Mouse (Mus musculus): ENCODE measurements around the gene Slc22a23.
A peak's percentile ranks its signal among the peaks of the same experiment; 100 is the strongest.

Slc22a23 gene

GRCm38 (mm10) chr13:34266942-34267660 lies 77.9 kb downstream of the Slc22a23 start:
- DNase-seq = no peak

GRCm38 (mm10) chr13:34266067-34266466 lies 78.9 kb downstream of the Slc22a23 start:
- DNase-seq = no peak

- no peak for DNase-seq
These were observed 79.4 kb downstream of the Slc22a23 start for GRCm38 (mm10) chr13:34265576-34265975.

- no peak for DNase-seq
These were observed 79.9 kb downstream of the Slc22a23 start for GRCm38 (mm10) chr13:34265022-34265565.

- peak; percentile 70 for DNase-seq
These were observed 80.5 kb downstream of the Slc22a23 start for GRCm38 (mm10) chr13:34264508-34264907.

GRCm38 (mm10) chr13:34258765-34259164 lies 86.2 kb downstream of the Slc22a23 start:
- DNase-seq = no peak

- DNase-seq = no peak
These were observed 87.8 kb downstream of the Slc22a23 start for GRCm38 (mm10) chr13:34257177-34257576.

- no peak for DNase-seq
These were observed 88.3 kb downstream of the Slc22a23 start for GRCm38 (mm10) chr13:34256676-34257075.

- peak; percentile 57 for DNase-seq
These were observed 89.7 kb downstream of the Slc22a23 start for GRCm38 (mm10) chr13:34255297-34255696.

GRCm38 (mm10) chr13:34254691-34255090 lies 90.3 kb downstream of the Slc22a23 start:
- peak; percentile 64 for DNase-seq

GRCm38 (mm10) chr13:34253736-34254135 lies 91.2 kb downstream of the Slc22a23 start:
- no peak for DNase-seq

GRCm38 (mm10) chr13:34248941-34249920 lies 95.8 kb downstream of the Slc22a23 start:
- DNase-seq = no peak

- no peak for DNase-seq
These were observed 96.9 kb downstream of the Slc22a23 start for GRCm38 (mm10) chr13:34248107-34248506.

- peak; percentile 34 for DNase-seq
These were observed 98.2 kb downstream of the Slc22a23 start for GRCm38 (mm10) chr13:34246821-34247220.

GRCm38 (mm10) chr13:34245216-34245615 lies 99.8 kb downstream of the Slc22a23 start:
- DNase-seq = peak; percentile 70

- DNase-seq = no peak
These were observed 100.8 kb downstream of the Slc22a23 start for GRCm38 (mm10) chr13:34244186-34244585.

GRCm38 (mm10) chr13:34242211-34242610 lies 102.8 kb downstream of the Slc22a23 start:
- no peak for DNase-seq

GRCm38 (mm10) chr13:34240087-34240428 lies 104.9 kb downstream of the Slc22a23 start:
- no peak for DNase-seq

- no peak for DNase-seq
These were observed 105.5 kb downstream of the Slc22a23 start for GRCm38 (mm10) chr13:34239371-34240086.

- no peak for DNase-seq
These were observed 106.2 kb downstream of the Slc22a23 start for GRCm38 (mm10) chr13:34238646-34239290.

- no peak for DNase-seq
These were observed 109.9 kb downstream of the Slc22a23 start for GRCm38 (mm10) chr13:34235056-34235455.

GRCm38 (mm10) chr13:34234439-34234838 lies 110.5 kb downstream of the Slc22a23 start:
- no peak for DNase-seq

Measured in lung, postnatal 36 days (tissue).